Mouse (Mus musculus) intestine, embryonic 16.5 days (tissue): ENCODE results near the gene Lrcol1. TPM values are rescaled to one million over a fixed set of nuclear protein-coding genes. Genes with fewer than 3 reads are reported as not detected.

ENCODE experiments used
- ATAC-seq: fragments of 200-750 bp; cut with Nextera tagmentation; 2 replicates; pipeline ENCODE4 v1.8.0; 2017; ENCODE audit warnings: moderate TSS enrichment, moderate library complexity
- H3K27ac ChIP-seq: fragments of 300-500 bp; sonication (generic); 2 replicates; pipeline ENCODE4 v1.5.1; 2014; ENCODE audit warnings: mild to moderate bottlenecking, low read length
- H3K27me3 ChIP-seq: fragments of 300-500 bp; sonication (generic); replicated peaks from 2 replicates; pipeline ENCODE4 v1.6.1; 2014; ENCODE audit warnings: low read length, control low read depth, mixed read lengths; ENCODE audit not compliant: control insufficient read depth, insufficient read depth
- H3K36me3 ChIP-seq: fragments of 300-500 bp; sonication (generic); 2 replicates; pipeline ENCODE4 v1.6.1; 2014; ENCODE audit warnings: low read length, control low read depth; ENCODE audit not compliant: control insufficient read depth, insufficient read depth
- H3K4me1 ChIP-seq: fragments of 300-500 bp; sonication (generic); 2 replicates; pipeline ENCODE4 v1.6.1; 2014; ENCODE audit warnings: low read length, control low read depth, mixed read lengths; ENCODE audit not compliant: control insufficient read depth, insufficient read depth
- H3K4me2 ChIP-seq: fragments of 300-500 bp; sonication (generic); 2 replicates; pipeline ENCODE4 v1.6.1; 2014; ENCODE audit warnings: low read depth, low read length, control low read depth
- H3K4me3 ChIP-seq: fragments of 300-500 bp; sonication (generic); 2 replicates; pipeline ENCODE4 v1.5.1; 2014; ENCODE audit warnings: mild to moderate bottlenecking, low read length
- H3K9ac ChIP-seq: fragments of 300-500 bp; sonication (generic); 2 replicates; pipeline ENCODE4 v1.6.1; 2014; ENCODE audit warnings: low read depth, low read length
- H3K9me3 ChIP-seq: fragments of 300-500 bp; sonication (generic); 2 replicates; pipeline ENCODE4 v1.6.1; 2016; ENCODE audit warnings: low read length, control low read depth; ENCODE audit not compliant: control insufficient read depth
- WGBS: fragments of 180-500 bp; shearing (Covaris S2); extraction: QIAGEN DNeasy Blood & Tissue Kit; methylation state at CpG from one replicate; pipeline ENCODE4 v1.1.7; 2014; 5-methylcytosine and 5-hydroxymethylcytosine counted together
- polyA plus RNA-seq: library from polyadenylated mRNA; unstranded; fragments of >200 nt; fragmentation: Nextera tagmentation; extraction: Ambion mirVana; gene quantifications from 2 replicates; pipeline ENCODE4 v1.2.1, GENCODE M21; 2015

Gene Lrcol1
- not detected in 2 replicates for polyA plus RNA-seq

DNA sequence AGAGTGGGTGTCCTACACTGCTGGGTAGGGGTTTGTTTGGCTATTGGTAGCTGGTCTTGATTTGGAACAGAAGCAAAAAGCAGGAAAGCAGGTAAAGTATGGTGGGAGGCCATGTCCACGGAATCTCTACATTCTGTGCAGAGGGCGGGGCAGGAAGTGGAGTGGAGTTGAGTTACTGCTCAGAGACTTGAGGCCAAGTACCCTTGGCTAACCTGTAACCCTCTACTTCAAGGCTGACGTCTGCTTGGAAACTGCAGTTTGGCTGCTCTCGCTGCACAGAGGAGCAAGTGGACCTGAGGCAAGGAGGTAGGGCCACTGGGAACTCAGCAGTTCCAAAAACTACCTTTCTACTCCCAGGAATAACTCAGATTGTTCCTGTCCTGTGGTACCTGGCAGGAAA, at the start of gene Lrcol1:
Lrcol1 (plus strand) TSS at position 207 of the 400 bp plus-strand sequence.
- Histone ChIP-seq H3K4me3 (no peak within 1 kb of the TSS), H3K9me3 (no peaks in the 10 kb centered on the region), H3K4me2 (no peak within 1 kb of the TSS), H3K4me1 (peaks cover 5% of the 10 kb centered on the region; the same call in 1 of the 2 replicates), H3K36me3 (no peaks in the 10 kb centered on the region), H3K27ac (no peak within 1 kb of the TSS), H3K9ac (no peak within 1 kb of the TSS), H3K27me3 (peaks cover 25% of the 10 kb centered on the region)
- WGBS, result 73% methylated on average over 4 of the region's 4 CpGs
- ATAC-seq, result no peak

DNA sequence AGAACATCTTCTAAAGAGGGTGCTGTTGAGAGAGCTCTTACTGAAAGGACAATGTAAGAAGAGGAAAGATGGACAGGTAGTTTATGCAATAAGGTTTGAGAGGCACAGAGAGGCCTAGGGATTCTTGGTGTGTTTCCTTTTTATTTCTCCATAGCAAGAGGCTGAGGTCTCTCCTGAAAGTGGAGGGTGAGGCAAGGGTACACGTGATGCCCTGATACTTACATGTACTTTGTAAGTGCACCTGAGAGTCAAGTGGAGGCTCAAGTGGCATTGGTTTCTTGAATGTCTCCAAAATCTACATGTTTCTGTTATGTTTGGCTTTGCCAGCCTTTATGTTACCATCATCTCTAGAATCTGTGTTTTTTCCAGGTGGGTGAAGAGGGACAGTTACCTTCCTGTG, 47.9 kb upstream of the Lrcol1 start:
- H3K4me1 ChIP-seq, result no peaks in the 10 kb centered on the region
- no peak overlapping the region for H3K9ac ChIP-seq
- H3K4me2 ChIP-seq, result no peak overlapping the region
- 92% methylated on average over 1 of the region's 1 CpGs for WGBS
- no peak for ATAC-seq
- no peaks in the 10 kb centered on the region for H3K27me3 ChIP-seq
- no peak overlapping the region for H3K4me3 ChIP-seq
- no peak overlapping the region for H3K27ac ChIP-seq
- peaks cover 6% of the 10 kb centered on the region for H3K36me3 ChIP-seq
- no peaks in the 10 kb centered on the region for H3K9me3 ChIP-seq

DNA sequence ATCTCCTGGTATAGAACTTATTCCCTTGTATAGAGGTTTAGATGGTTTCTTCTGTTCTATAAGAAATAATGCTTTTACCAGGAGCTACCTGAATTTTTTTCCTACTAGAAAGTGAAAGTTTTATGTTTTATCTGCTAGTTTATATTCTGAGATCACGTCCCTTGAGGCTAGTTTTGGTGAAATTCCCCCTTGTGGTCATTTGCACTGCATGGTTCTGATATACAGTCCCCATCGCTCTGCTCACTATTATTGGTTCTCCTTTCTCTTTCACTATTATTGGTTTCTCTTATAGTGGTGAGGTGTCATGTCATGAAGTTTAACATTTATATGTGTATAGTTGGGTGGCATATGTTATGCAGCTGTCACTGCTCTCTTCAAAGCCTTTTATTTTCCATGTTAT, 43.9 kb upstream of the Lrcol1 start:
- no peak overlapping the region for H3K27ac ChIP-seq
- ATAC-seq, result no peak
- H3K9me3 ChIP-seq, result no peaks in the 10 kb centered on the region
- no peak overlapping the region for H3K4me2 ChIP-seq
- H3K4me3 ChIP-seq, result no peak overlapping the region
- WGBS, result 86% methylated on average over 2 of the region's 2 CpGs
- no peaks in the 10 kb centered on the region for H3K27me3 ChIP-seq
- no peaks in the 10 kb centered on the region for H3K4me1 ChIP-seq
- no peak overlapping the region for H3K9ac ChIP-seq
- H3K36me3 ChIP-seq, result peaks cover 6% of the 10 kb centered on the region

DNA sequence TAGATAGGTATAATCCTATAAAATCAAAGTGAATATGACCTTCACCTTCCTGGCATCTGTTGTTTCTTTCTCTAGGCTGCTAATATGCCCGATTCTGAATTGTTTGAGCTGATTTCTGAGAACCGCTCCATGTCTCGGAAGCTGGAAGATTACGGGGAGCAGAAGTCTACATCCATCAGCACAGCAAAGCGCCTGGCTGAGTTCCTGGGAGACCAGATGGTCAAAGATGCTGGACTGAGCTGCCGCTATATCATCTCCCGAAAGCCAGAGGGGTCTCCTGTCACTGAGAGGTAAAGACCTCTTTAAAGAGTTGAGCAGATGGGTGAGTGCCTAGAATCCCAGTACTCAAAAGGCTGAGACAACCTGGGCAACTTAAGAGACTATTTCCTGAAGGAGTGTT, 35.7 kb upstream of the Lrcol1 start:
- Histone ChIP-seq H3K9me3 (no peaks in the 10 kb centered on the region), H3K36me3 (no peaks in the 10 kb centered on the region), H3K4me2 (no peak overlapping the region), H3K4me1 (no peaks in the 10 kb centered on the region), H3K4me3 (no peak overlapping the region), H3K27ac (no peak overlapping the region), H3K9ac (no peak overlapping the region), H3K27me3 (no peaks in the 10 kb centered on the region)
- no peak for ATAC-seq
- 91% methylated on average over 7 of the region's 7 CpGs for WGBS

DNA sequence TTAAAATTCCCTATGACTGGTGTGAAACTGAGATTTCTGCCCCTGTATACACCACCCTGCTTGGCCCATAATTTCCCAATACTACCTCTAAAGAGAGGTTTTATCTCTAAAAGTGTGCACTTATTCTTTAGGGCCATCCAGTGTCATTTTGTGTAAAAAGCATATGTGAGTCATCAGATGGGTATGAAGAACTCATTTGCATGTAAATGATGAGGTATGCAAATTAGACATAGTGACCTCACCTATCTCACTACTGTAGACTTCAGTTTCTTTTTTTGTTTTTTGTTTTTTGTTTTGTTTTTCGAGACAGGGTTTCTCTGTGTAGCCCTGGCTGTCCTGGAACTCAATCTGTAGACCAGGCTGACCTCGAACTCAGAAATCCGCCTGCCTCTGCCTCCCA, 31.4 kb upstream of the Lrcol1 start:
- H3K9ac ChIP-seq, result no peak overlapping the region
- no peak overlapping the region for H3K27ac ChIP-seq
- no peaks in the 10 kb centered on the region for H3K36me3 ChIP-seq
- H3K4me2 ChIP-seq, result no peak overlapping the region
- no peak for ATAC-seq
- whole genome bisulfite sequencing, result 95% methylated on average over 3 of the region's 3 CpGs
- H3K4me1 ChIP-seq, result no peaks in the 10 kb centered on the region
- no peak overlapping the region for H3K4me3 ChIP-seq
- no peaks in the 10 kb centered on the region for H3K9me3 ChIP-seq
- H3K27me3 ChIP-seq, result no peaks in the 10 kb centered on the region

DNA sequence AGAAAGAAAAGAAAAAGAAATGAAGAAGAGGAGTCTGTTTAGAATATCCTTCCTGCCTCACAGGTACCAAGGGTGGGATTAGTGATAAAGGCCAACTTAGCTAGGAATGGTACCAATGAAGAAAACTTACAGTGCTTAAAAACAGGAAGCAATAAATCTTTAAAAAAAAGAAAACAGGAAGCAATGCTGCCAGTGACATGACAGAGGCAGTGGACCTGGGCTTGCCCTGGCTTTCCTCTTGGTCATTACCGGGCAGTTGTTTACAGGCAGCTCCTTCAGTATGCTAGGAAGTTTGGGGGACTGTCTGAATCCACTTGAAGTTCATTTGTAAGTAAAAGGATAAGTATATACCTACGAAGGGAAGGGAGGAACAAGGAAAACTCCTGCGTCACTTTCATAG, 14.0 kb upstream of the Lrcol1 start:
- no peaks in the 10 kb centered on the region for H3K4me1 ChIP-seq
- no peaks in the 10 kb centered on the region for H3K9me3 ChIP-seq
- no peak overlapping the region for H3K4me2 ChIP-seq
- H3K27me3 ChIP-seq, result no peaks in the 10 kb centered on the region
- H3K4me3 ChIP-seq, result no peak overlapping the region
- 62% methylated on average over 3 of the region's 3 CpGs for WGBS
- ATAC-seq, result no peak
- H3K9ac ChIP-seq, result no peak overlapping the region
- peaks cover 6% of the 10 kb centered on the region; the same call in 1 of the 2 replicates for H3K36me3 ChIP-seq
- H3K27ac ChIP-seq, result no peak overlapping the region

DNA sequence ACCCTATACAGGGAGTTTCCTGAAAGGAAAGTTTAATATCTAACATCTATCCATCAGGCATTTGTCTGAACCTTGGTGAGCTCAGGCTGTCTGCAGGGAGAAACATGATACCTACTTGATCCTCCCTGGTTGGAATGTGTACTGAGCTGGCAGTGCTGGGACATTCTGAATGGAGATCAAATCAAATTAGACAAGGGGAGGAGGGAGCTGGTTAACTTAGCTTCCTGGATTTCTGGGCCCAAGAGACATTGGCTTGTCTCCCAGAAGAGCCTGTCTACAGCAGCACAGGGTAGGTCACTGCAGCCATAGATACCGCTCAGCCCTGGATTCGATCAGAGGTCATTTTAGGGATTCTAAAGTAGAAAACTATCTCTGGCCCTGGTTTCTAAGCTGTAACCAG, 5.7 kb upstream of the Lrcol1 start:
- 82% methylated on average over 2 of the region's 2 CpGs for WGBS
- Histone ChIP-seq H3K4me3 (no peak overlapping the region), H3K4me2 (no peak overlapping the region), H3K9ac (no peak overlapping the region), H3K4me1 (peaks cover 5% of the 10 kb centered on the region; the same call in 1 of the 2 replicates), H3K27ac (no peak overlapping the region), H3K9me3 (no peaks in the 10 kb centered on the region), H3K27me3 (peaks cover 22% of the 10 kb centered on the region), H3K36me3 (peaks cover 4% of the 10 kb centered on the region; the same call in 1 of the 2 replicates)
- ATAC-seq, result no peak

DNA sequence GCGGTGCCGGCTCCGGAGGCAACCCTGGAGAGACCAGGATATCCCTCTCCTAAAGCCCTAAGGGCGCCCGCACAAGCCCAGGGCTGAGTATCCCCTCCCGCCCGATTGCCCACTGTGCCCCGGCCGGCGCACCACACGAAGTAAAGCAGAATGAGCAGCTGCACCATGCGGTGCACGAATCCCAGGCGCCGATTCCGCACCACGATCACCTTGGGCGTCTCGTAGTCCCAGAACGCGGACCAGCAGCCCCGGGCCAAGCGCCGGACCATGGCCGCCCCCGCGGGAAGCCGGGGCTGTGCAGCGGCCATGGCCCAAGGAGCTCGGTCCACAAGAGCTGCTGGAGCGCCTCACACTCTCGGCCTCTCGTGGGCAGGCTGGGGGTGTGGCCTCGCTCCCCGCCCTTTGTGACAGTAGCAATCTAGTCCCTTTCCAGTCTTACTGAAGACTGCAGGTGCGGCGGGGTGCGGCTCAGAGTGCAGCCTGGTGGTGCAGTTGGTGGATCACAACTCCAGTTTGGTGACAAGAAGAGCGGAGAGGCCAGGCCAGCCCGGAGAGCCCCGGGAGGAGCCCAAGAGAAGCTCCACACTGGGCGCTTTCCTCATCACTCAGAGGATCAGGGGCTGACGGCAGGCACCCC, 1.8 kb upstream of the Lrcol1 start, which contains the start of gene P2rx2:
P2rx2 (minus strand) TSS at position 565 of the 637 bp plus-strand sequence.
- H3K9me3 ChIP-seq, result no peaks in the 10 kb centered on the region
- peaks cover 25% of the 10 kb centered on the region for H3K27me3 ChIP-seq
- no peaks in the 10 kb centered on the region for H3K36me3 ChIP-seq
- peak within 1 kb of the TSS; percentile 98 for H3K4me2 ChIP-seq
- H3K9ac ChIP-seq, result peak within 1 kb of the TSS; percentile 63
- peak within 1 kb of the TSS; percentile 55 for H3K4me3 ChIP-seq
- H3K27ac ChIP-seq, result no peak within 1 kb of the TSS
- peak; percentile 94 for ATAC-seq
- WGBS, result 1% methylated on average over 43 of the region's 43 CpGs
- H3K4me1 ChIP-seq, result peaks cover 5% of the 10 kb centered on the region; the same call in 1 of the 2 replicates

DNA sequence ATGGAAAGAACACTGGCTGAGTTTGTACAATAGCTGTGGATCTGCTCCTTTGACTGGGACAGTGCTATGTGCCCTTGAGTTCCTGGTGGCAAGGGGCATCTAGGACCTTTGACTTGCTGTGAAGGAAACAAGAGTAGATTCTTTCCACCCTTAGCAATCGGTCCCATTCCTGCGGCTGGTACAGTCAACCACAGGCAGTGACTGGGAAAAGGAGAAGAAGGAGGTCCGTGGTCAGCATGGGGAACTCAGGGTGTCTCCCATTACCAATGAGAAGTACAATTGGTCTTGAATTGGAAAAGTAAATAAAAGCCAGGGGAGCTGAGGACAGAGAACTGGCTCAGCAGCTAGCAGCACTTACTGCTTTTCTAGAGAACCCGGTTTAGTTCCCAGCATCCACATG, 1.0 kb downstream of the Lrcol1 start:
- Histone ChIP-seq H3K9ac (no peak overlapping the region), H3K4me2 (no peak overlapping the region), H3K27me3 (peaks cover 25% of the 10 kb centered on the region), H3K4me3 (no peak overlapping the region), H3K27ac (no peak overlapping the region), H3K4me1 (peaks cover 5% of the 10 kb centered on the region; the same call in 1 of the 2 replicates), H3K9me3 (no peaks in the 10 kb centered on the region), H3K36me3 (no peaks in the 10 kb centered on the region)
- no peak for ATAC-seq
- WGBS, result 79% methylated on average over 4 of the region's 4 CpGs

DNA sequence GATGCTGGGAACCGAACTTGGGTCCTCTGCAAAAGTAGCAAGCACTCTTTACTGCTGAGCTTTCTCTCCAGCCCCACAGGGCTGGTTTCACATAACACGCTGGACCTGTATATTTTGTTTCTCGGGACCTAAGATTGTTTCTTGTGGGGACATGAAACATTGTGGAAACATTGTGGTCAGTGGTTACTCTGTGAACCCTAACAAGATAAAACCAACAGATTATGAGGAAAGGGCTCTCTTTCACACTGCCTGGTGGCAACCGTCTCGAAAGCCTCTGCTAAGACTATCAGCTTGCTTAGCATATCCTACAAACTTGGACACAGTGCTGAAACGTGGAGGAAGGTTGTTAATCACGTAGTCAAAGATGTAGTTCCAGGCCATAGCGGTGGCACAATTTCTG, 2.5 kb downstream of the Lrcol1 start:
- Histone ChIP-seq H3K27me3 (peaks cover 19% of the 10 kb centered on the region), H3K4me1 (peaks cover 5% of the 10 kb centered on the region; the same call in 1 of the 2 replicates), H3K9me3 (no peaks in the 10 kb centered on the region), H3K36me3 (no peaks in the 10 kb centered on the region), H3K4me2 (no peak overlapping the region), H3K27ac (no peak overlapping the region), H3K4me3 (no peak overlapping the region), H3K9ac (no peak overlapping the region)
- ATAC-seq, result no peak
- WGBS, result 83% methylated on average over 8 of the region's 8 CpGs
